Mouse (Mus musculus) forebrain, embryonic 13.5 days (tissue): ENCODE measurements around the gene Ttll7. TPM values are rescaled to one million over a fixed set of nuclear protein-coding genes. Genes with fewer than 3 reads are reported as not detected.

Source experiments
- ATAC-seq: fragments of 200-750 bp; cut with Nextera tagmentation; 2 replicates; pipeline ENCODE4 v1.8.0; 2017
- H3K27ac ChIP-seq: fragments of 300-500 bp; sonication (generic); 2 replicates; pipeline ENCODE4 v1.5.1; 2015; ENCODE audit warnings: inconsistent platforms, mild to moderate bottlenecking, moderate library complexity
- H3K27me3 ChIP-seq: fragments of 300-500 bp; sonication (generic); 2 replicates; pipeline ENCODE4 v1.6.1; 2015; ENCODE audit warnings: mild to moderate bottlenecking, inconsistent platforms
- H3K36me3 ChIP-seq: fragments of 300-500 bp; sonication (generic); 2 replicates; pipeline ENCODE4 v1.6.1; 2015; ENCODE audit warnings: mild to moderate bottlenecking, inconsistent platforms; ENCODE audit not compliant: poor library complexity, severe bottlenecking
- H3K4me1 ChIP-seq: fragments of 300-500 bp; sonication (generic); 2 replicates; pipeline ENCODE4 v1.6.1; 2015; ENCODE audit warnings: inconsistent platforms
- H3K4me2 ChIP-seq: fragments of 300-500 bp; sonication (generic); 2 replicates; pipeline ENCODE4 v1.6.1; 2015; ENCODE audit warnings: inconsistent platforms, mild to moderate bottlenecking, moderate library complexity
- H3K4me3 ChIP-seq: fragments of 300-500 bp; sonication (generic); 2 replicates; pipeline ENCODE4 v1.5.1; 2015; ENCODE audit warnings: mild to moderate bottlenecking, inconsistent platforms
- H3K9ac ChIP-seq: fragments of 300-500 bp; sonication (generic); 2 replicates; pipeline ENCODE4 v1.6.1; 2015; ENCODE audit warnings: mild to moderate bottlenecking, inconsistent platforms
- H3K9me3 ChIP-seq: fragments of 300-500 bp; sonication (generic); replicated peaks from 2 replicates; pipeline ENCODE4 v1.6.1; 2016; ENCODE audit warnings: inconsistent platforms
- WGBS: fragments of 180-500 bp; shearing (Covaris S2); methylation state at CpG from one replicate; pipeline ENCODE4 v1.1.7; 2015; 5-methylcytosine and 5-hydroxymethylcytosine counted together
- polyA plus RNA-seq: library from polyadenylated mRNA; unstranded; fragments of >200 nt; fragmentation: Nextera tagmentation; extraction: Ambion mirVana; gene quantifications from 2 replicates; pipeline ENCODE4 v1.2.1, GENCODE M21; 2015

Gene Ttll7
- polyA plus RNA-seq, 1 experiment from 2014 or later, result 6.1 TPM

- Histone ChIP-seq H3K4me1 (no peaks in the 10 kb centered on the region), H3K4me2 (no peak overlapping the region), H3K27me3 (no peaks in the 10 kb centered on the region), H3K4me3 (no peak overlapping the region), H3K9me3 (no peaks in the 10 kb centered on the region), H3K27ac (no peak overlapping the region), H3K9ac (no peak overlapping the region), H3K36me3 (no peaks in the 10 kb centered on the region)
- ATAC-seq, result no peak
- WGBS, result 92% methylated on average over 6 of the region's 6 CpGs
Measured at GRCm38 (mm10) chr3:147016506-147016905, 164.3 kb downstream of the Ttll7 start.

- no peak overlapping the region for H3K9ac ChIP-seq
- no peak overlapping the region for H3K27ac ChIP-seq
- H3K4me3 ChIP-seq, result no peak overlapping the region
- no peak overlapping the region for H3K4me2 ChIP-seq
- no peaks in the 10 kb centered on the region for H3K27me3 ChIP-seq
- H3K4me1 ChIP-seq, result no peaks in the 10 kb centered on the region
- H3K36me3 ChIP-seq, result no peaks in the 10 kb centered on the region
- H3K9me3 ChIP-seq, result no peaks in the 10 kb centered on the region
- ATAC-seq, result no peak
- WGBS, result 82% methylated on average over 5 of the region's 5 CpGs
Measured at GRCm38 (mm10) chr3:147019506-147019905, 167.3 kb downstream of the Ttll7 start.

GRCm38 (mm10) chr3:147026248-147026647 is 174.1 kb downstream of the Ttll7 start:
- H3K9ac ChIP-seq, result no peak overlapping the region
- H3K4me2 ChIP-seq, result no peak overlapping the region
- H3K27me3 ChIP-seq, result no peaks in the 10 kb centered on the region
- H3K4me3 ChIP-seq, result no peak overlapping the region
- H3K27ac ChIP-seq, result no peak overlapping the region
- WGBS, result 54% methylated on average over 5 of the region's 5 CpGs
- no peak for ATAC-seq
- H3K36me3 ChIP-seq, result no peaks in the 10 kb centered on the region
- H3K9me3 ChIP-seq, result no peaks in the 10 kb centered on the region
- H3K4me1 ChIP-seq, result no peaks in the 10 kb centered on the region

- ATAC-seq, result no peak
- Histone ChIP-seq H3K9ac (no peak overlapping the region), H3K4me1 (no peaks in the 10 kb centered on the region), H3K27me3 (no peaks in the 10 kb centered on the region), H3K4me3 (no peak overlapping the region), H3K27ac (no peak overlapping the region), H3K9me3 (no peaks in the 10 kb centered on the region), H3K36me3 (no peaks in the 10 kb centered on the region), H3K4me2 (no peak overlapping the region)
- WGBS, result 92% methylated on average over 7 of the region's 7 CpGs
Measured at GRCm38 (mm10) chr3:147028382-147028781, 176.2 kb downstream of the Ttll7 start.

GRCm38 (mm10) chr3:147029718-147030117 is 177.6 kb downstream of the Ttll7 start:
- Histone ChIP-seq H3K4me2 (no peak overlapping the region), H3K9me3 (no peaks in the 10 kb centered on the region), H3K36me3 (no peaks in the 10 kb centered on the region), H3K27ac (no peak overlapping the region), H3K4me1 (no peaks in the 10 kb centered on the region), H3K27me3 (no peaks in the 10 kb centered on the region), H3K9ac (no peak overlapping the region), H3K4me3 (no peak overlapping the region)
- WGBS, result 88% methylated on average over 11 of the region's 11 CpGs
- ATAC-seq, result no peak

- 58% methylated on average over 11 of the region's 11 CpGs for WGBS
- H3K4me3 ChIP-seq, result no peak overlapping the region
- no peak overlapping the region for H3K9ac ChIP-seq
Measured at GRCm38 (mm10) chr3:147030266-147030880, 178.2 kb downstream of the Ttll7 start.

More at GRCm38 (mm10) chr3:147030266-147030880, 178.2 kb downstream of the Ttll7 start:
- no peak for ATAC-seq
- H3K9me3 ChIP-seq, result no peaks in the 10 kb centered on the region
- no peak overlapping the region for H3K4me2 ChIP-seq
- no peak overlapping the region for H3K27ac ChIP-seq
- H3K4me1 ChIP-seq, result no peaks in the 10 kb centered on the region
- no peaks in the 10 kb centered on the region for H3K36me3 ChIP-seq
- no peaks in the 10 kb centered on the region for H3K27me3 ChIP-seq

Other genes with a start within 250 kb of the Ttll7 start
- gene Dnase2b, start 236.8 kb upstream of the Ttll7 start, polyA plus RNA-seq, result not detected in 2 replicates
- not detected in 2 replicates for gene 4930503B20Rik, start 201.1 kb upstream of the Ttll7 start, polyA plus RNA-seq
- 0.48 and 1.0 TPM in 2 replicates for gene Samd13, start 166.8 kb upstream of the Ttll7 start, polyA plus RNA-seq
- gene Prkacb, start 39.4 kb upstream of the Ttll7 start, polyA plus RNA-seq, result 92.7 and 104 TPM in 2 replicates